Mouse (Mus musculus) thymus, adult 2 months (tissue): ENCODE measurements around the gene Zfp189.

Experiments
- CTCF ChIP-seq: fragments of 200-500 bp; IDR thresholded peaks from 2 replicates; pipeline ENCODE4 v1.5.1; 2012; ENCODE audit warnings: mild to moderate bottlenecking, control low read depth, low read length, moderate library complexity, borderline replicate concordance; ENCODE audit not compliant: control insufficient read depth, poor library complexity, insufficient read depth; ENCODE audit errors: extremely low read depth
- POLR2A ChIP-seq: fragments of 200-500 bp; IDR thresholded peaks from 2 replicates; pipeline ENCODE4 v1.6.1; 2012; ENCODE audit warnings: mild to moderate bottlenecking, low read length, control low read depth, moderate library complexity; ENCODE audit not compliant: control insufficient read depth, poor library complexity, insufficient read depth; ENCODE audit errors: extremely low read depth

DNA sequence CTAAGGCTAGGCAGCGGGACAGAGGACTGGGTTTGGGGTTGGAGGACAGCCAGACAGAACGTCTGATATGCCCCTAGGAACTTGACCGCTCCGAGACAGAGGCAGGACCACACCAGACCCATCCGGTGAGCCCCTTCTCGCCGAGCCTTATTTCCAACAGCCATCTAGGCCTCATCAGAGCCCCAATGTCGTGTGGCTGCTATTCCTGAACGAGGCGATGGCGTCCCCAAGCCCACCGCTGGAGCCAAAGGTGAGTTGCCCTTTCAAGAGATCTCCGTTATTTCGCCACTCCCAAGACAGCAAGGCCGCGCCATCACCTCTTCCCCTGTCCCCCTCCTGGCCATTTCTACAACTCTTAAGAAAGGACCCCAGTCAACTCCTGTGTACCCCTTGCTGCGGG, 370 bp downstream of the Zfp189 start:
- TF ChIP-seq CTCF (no peak; the same call in 1 of the 2 replicates), POLR2A (no peak)
